Mouse (Mus musculus): ENCODE results near the gene Ctsh. TPM values are rescaled to one million over a fixed set of nuclear protein-coding genes. Genes with fewer than 3 reads are reported as not detected.
"Not testable (repeated sequence)": the region's sequence is repeated elsewhere in the genome, so short reads cannot be mapped to it uniquely, and the experiment has no call there.

The Ctsh gene
- polyA plus RNA-seq, 1 experiment from 2014 or later = 152 TPM

DNA sequence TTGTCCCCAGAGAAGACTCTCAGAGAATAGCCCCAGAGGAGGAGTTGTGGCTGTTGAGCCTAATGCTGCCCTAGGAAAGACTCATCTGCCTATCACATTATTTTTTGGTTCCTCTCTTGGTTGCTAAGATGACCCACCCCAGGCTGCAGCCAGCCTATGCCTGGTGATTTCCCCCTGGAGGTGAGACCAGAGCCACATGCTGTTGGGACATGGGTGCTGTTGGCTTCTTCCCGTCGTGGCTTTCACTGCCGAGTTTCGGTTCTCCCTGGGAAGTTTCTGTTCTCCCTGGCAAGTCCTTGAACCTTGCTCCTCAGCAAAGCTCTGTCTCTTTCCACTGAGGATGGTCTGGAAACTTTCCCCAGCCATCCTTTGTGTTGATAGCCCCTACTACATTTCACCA lies 20.0 kb upstream of the Ctsh start:
- H3K9ac ChIP-seq (replicated peaks; ENCODE audit: low read length) = no peak overlapping the region
- H3K4me1 ChIP-seq (ENCODE audit: insufficient read depth, low read length) = no peaks in the 10 kb centered on the region
- no peaks in the 10 kb centered on the region for H3K27me3 ChIP-seq (ENCODE audit: insufficient read depth, low read length)
- ATAC-seq (ENCODE audit: low FRiP score, low TSS enrichment) = no peak
- H3K27ac ChIP-seq (ENCODE audit: low read length) = no peak overlapping the region
- WGBS = 90% methylated on average over 4 of the region's 4 CpGs
- no peak overlapping the region for H3K4me2 ChIP-seq (replicated peaks; ENCODE audit: low read depth, low read length)
- no peak overlapping the region for H3K4me3 ChIP-seq (ENCODE audit: low read length)
- no peaks in the 10 kb centered on the region for H3K36me3 ChIP-seq (ENCODE audit: insufficient read depth, low read length)
- no peaks in the 10 kb centered on the region for H3K9me3 ChIP-seq (ENCODE audit: low read length)

DNA sequence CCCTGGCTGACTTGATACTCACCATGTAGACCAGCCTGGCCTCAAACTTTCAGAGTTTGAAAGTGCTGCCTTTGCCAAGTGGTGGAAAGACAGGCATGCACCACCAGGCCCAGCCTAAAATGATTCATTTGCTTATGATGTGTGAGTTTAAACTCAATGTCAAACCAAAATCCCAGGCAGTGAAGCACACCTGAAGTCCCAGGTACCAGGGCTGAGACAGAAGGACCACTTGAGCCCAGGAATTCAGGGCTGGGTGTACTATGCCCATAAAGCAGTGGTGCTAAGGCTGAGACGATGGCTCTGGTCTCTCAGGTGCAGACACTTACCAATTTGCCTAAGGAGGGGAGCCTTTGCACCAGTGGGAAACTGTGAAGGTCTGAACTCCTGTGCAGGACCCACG lies 18.8 kb upstream of the Ctsh start:
- Histone ChIP-seq H3K36me3 (ENCODE audit: insufficient read depth, low read length) (no peaks in the 10 kb centered on the region), H3K9ac (replicated peaks; ENCODE audit: low read length) (no peak overlapping the region), H3K9me3 (ENCODE audit: low read length) (no peaks in the 10 kb centered on the region), H3K27ac (ENCODE audit: low read length) (no peak overlapping the region), H3K4me2 (replicated peaks; ENCODE audit: low read depth, low read length) (no peak overlapping the region), H3K27me3 (ENCODE audit: insufficient read depth, low read length) (no peaks in the 10 kb centered on the region), H3K4me1 (ENCODE audit: insufficient read depth, low read length) (no peaks in the 10 kb centered on the region), H3K4me3 (ENCODE audit: low read length) (no peak overlapping the region)
- 81% methylated on average over 2 of the region's 2 CpGs for WGBS
- ATAC-seq (ENCODE audit: low FRiP score, low TSS enrichment) = no peak

DNA sequence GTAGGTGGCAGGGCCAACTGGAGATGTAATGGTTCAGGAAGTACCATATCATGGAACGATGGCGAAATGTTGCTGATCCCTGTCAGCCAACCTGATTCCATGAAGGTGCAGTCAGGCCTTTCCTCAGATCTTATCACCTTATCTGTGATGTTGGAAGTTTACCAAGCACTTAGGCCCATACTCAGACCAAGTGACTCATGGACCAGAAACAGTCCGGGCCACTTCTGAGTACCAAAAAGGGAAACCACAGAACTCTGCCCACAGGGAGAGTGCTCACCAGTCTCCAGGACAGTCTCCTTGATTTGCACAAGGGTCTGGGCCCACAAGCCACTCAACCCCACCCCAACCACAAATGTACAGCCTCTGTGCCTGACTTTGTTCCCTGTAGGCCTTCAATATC lies 18.2 kb upstream of the Ctsh start:
- Histone ChIP-seq H3K9ac (replicated peaks; ENCODE audit: low read length) (no peak overlapping the region), H3K27ac (ENCODE audit: low read length) (no peak overlapping the region), H3K4me2 (replicated peaks; ENCODE audit: low read depth, low read length) (no peak overlapping the region), H3K36me3 (ENCODE audit: insufficient read depth, low read length) (no peaks in the 10 kb centered on the region), H3K9me3 (ENCODE audit: low read length) (no peaks in the 10 kb centered on the region), H3K4me1 (ENCODE audit: insufficient read depth, low read length) (no peaks in the 10 kb centered on the region), H3K4me3 (ENCODE audit: low read length) (no peak overlapping the region), H3K27me3 (ENCODE audit: insufficient read depth, low read length) (no peaks in the 10 kb centered on the region)
- no peak for ATAC-seq (ENCODE audit: low FRiP score, low TSS enrichment)
- 76% methylated on average over 3 of the region's 3 CpGs for WGBS

DNA sequence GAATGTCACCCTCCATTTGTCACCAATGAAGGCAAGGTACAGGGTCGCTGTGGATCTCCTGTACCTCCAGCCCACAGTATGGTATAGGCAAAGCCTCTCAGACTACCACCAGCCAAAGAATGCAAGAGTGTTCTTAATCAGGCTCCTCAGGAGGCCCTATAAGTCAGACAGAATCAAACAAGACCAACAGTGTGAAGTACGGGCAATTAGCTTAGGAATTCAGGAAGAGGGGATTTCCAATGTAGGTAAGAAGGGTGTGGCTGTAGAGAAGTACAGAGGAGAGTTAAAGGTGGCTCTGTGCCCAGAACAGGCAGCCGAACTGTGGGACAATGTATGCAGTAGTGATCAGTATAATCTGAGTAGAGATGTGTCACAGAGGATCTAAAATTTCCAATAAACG lies 17.6 kb upstream of the Ctsh start:
- Histone ChIP-seq H3K4me1 (ENCODE audit: insufficient read depth, low read length) (no peaks in the 10 kb centered on the region), H3K4me2 (replicated peaks; ENCODE audit: low read depth, low read length) (no peak overlapping the region), H3K36me3 (ENCODE audit: insufficient read depth, low read length) (no peaks in the 10 kb centered on the region), H3K4me3 (ENCODE audit: low read length) (no peak overlapping the region), H3K9ac (replicated peaks; ENCODE audit: low read length) (no peak overlapping the region), H3K9me3 (ENCODE audit: low read length) (no peaks in the 10 kb centered on the region), H3K27ac (ENCODE audit: low read length) (no peak overlapping the region), H3K27me3 (ENCODE audit: insufficient read depth, low read length) (no peaks in the 10 kb centered on the region)
- WGBS = 65% methylated on average over 4 of the region's 4 CpGs
- ATAC-seq (ENCODE audit: low FRiP score, low TSS enrichment) = no peak

DNA sequence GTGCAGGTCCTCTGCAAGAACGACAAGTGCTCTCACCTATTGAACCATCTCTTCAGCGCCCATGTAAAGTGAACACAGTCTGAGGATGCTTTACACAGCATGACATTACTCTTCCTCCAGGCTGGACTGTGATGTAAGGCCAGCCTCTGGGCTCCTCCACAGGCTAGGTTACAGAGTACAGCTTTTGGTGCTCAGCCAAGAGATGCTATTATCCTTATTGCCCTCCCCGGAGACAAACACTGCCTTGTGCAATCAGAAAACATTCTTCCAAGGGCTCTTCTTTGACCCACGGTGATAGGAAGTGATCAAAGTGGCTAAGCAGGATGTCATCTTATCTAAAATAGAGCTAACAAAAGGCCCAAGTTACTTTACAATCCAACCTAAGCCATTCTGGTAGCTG lies 15.4 kb upstream of the Ctsh start:
- Histone ChIP-seq H3K4me3 (ENCODE audit: low read length) (no peak overlapping the region), H3K9me3 (ENCODE audit: low read length) (no peaks in the 10 kb centered on the region), H3K27ac (ENCODE audit: low read length) (no peak overlapping the region), H3K4me2 (replicated peaks; ENCODE audit: low read depth, low read length) (no peak overlapping the region), H3K9ac (replicated peaks; ENCODE audit: low read length) (no peak overlapping the region), H3K27me3 (ENCODE audit: insufficient read depth, low read length) (no peaks in the 10 kb centered on the region), H3K4me1 (ENCODE audit: insufficient read depth, low read length) (no peaks in the 10 kb centered on the region), H3K36me3 (ENCODE audit: insufficient read depth, low read length) (no peaks in the 10 kb centered on the region)
- no peak for ATAC-seq (ENCODE audit: low FRiP score, low TSS enrichment)
- 80% methylated on average over 4 of the region's 4 CpGs for WGBS

DNA sequence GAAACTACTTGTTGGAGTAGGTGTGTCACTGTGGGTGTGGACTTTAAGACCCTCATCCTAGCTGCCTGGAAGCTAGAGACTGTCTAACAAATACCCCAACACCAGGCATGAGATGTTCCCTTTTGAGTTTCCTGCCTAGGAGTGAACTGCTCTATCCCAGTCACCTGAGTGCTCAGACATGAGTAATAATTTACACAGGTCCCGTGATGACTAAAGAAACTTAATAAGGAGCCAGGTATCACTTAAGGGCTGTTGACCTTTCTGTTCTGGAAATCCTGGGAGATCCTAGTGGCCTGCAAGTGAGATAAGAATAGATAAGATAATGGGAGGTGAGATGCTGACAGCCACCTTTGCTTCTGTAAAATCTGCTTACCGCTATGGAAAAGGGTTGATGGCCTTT lies 13.0 kb upstream of the Ctsh start:
- H3K9ac ChIP-seq (replicated peaks; ENCODE audit: low read length) = no peak overlapping the region
- no peak overlapping the region for H3K4me2 ChIP-seq (replicated peaks; ENCODE audit: low read depth, low read length)
- peaks cover 4% of the 10 kb centered on the region for H3K9me3 ChIP-seq (ENCODE audit: low read length)
- H3K27ac ChIP-seq (ENCODE audit: low read length) = no peak overlapping the region
- no peaks in the 10 kb centered on the region for H3K36me3 ChIP-seq (ENCODE audit: insufficient read depth, low read length)
- H3K27me3 ChIP-seq (ENCODE audit: insufficient read depth, low read length) = no peaks in the 10 kb centered on the region
- H3K4me3 ChIP-seq (ENCODE audit: low read length) = no peak overlapping the region
- 77% methylated on average over 2 of the region's 2 CpGs for WGBS
- no peak for ATAC-seq (ENCODE audit: low FRiP score, low TSS enrichment)
- no peaks in the 10 kb centered on the region for H3K4me1 ChIP-seq (ENCODE audit: insufficient read depth, low read length)

DNA sequence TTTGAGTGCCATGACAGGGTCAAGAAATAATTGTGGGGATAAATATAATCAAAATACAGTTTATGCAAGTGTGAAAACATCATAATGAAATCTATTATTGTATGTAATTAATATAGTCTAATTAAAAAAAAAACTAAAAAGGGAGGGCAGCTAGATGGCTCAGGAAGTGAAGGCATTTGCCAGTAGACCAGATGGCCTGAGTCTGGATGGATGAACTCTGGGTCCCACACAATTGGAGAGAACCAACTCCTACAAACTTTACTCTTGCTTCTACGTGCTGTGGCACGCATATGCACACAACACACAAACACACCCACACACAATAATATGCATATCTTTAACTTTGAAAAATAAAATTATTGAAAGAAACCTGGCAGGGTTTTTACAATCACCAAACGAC lies 12.4 kb upstream of the Ctsh start:
- no peak for ATAC-seq (ENCODE audit: low FRiP score, low TSS enrichment)
- H3K27me3 ChIP-seq (ENCODE audit: insufficient read depth, low read length) = no peaks in the 10 kb centered on the region
- H3K9ac ChIP-seq (replicated peaks; ENCODE audit: low read length) = no peak overlapping the region
- H3K4me1 ChIP-seq (ENCODE audit: insufficient read depth, low read length) = no peaks in the 10 kb centered on the region
- H3K4me3 ChIP-seq (ENCODE audit: low read length) = no peak overlapping the region
- no peaks in the 10 kb centered on the region for H3K36me3 ChIP-seq (ENCODE audit: insufficient read depth, low read length)
- 92% methylated on average over 3 of the region's 3 CpGs for WGBS
- H3K27ac ChIP-seq (ENCODE audit: low read length) = no peak overlapping the region
- no peak overlapping the region for H3K4me2 ChIP-seq (replicated peaks; ENCODE audit: low read depth, low read length)
- H3K9me3 ChIP-seq (ENCODE audit: low read length) = peaks cover 10% of the 10 kb centered on the region

DNA sequence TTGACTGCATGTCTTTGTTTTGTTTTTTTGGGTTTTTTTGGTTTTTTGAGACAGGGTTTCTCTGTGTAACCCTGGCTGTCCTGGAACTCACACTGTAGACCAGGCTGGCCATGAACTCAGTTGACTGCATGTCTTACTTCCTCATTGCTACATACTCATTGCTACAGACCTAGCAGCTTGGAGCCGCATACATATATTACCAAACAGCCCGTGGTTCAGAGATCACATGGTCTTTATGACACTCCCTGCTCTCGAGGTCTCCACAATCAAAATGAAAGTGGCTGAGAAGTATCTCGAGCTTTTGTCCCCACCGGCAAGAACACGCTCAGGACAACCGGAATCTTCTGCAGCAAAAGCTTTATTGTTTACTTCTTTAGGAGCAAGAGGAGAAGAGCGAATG lies 11.0 kb upstream of the Ctsh start:
- not testable (repeated sequence) for ATAC-seq (ENCODE audit: low FRiP score, low TSS enrichment); H3K4me2 ChIP-seq (replicated peaks; ENCODE audit: low read depth, low read length)

DNA sequence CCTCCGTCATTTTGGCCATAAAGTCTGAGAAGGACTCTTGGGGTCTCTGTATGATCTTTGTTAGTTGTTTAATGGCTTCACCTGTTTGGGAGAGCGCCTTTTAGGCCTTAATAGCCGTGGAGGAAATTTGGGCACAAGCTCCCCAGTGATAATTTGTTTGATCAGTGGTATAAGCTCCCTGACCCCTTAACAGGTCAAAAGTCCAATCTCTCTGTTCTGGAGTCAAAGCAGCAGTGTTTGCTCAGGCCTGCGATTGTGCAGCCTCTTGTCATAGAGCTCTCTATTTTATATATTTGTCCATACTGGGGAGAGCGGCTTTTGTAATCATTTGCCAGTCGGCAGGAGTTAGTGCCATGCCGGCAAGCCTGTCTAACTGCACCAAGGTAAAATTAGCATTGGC lies 8.8 kb upstream of the Ctsh start:
- H3K27ac ChIP-seq (ENCODE audit: low read length) = no peak overlapping the region
- H3K4me2 ChIP-seq (replicated peaks; ENCODE audit: low read depth, low read length) = no peak overlapping the region
- no peak overlapping the region for H3K9ac ChIP-seq (replicated peaks; ENCODE audit: low read length)
- no peaks in the 10 kb centered on the region; the same call in 1 of the 2 replicates for H3K4me1 ChIP-seq (ENCODE audit: insufficient read depth, low read length)
- no peak for ATAC-seq (ENCODE audit: low FRiP score, low TSS enrichment)
- no peaks in the 10 kb centered on the region for H3K36me3 ChIP-seq (ENCODE audit: insufficient read depth, low read length)
- H3K9me3 ChIP-seq (ENCODE audit: low read length) = peaks cover 10% of the 10 kb centered on the region
- no peak overlapping the region for H3K4me3 ChIP-seq (ENCODE audit: low read length)
- WGBS = 93% methylated on average over 7 of the region's 7 CpGs
- H3K27me3 ChIP-seq (ENCODE audit: insufficient read depth, low read length) = no peaks in the 10 kb centered on the region

More for the DNA sequence above, 11.0 kb upstream of the Ctsh start:
- 92% methylated on average over 8 of the region's 8 CpGs for WGBS
- H3K27ac ChIP-seq (ENCODE audit: low read length); H3K27me3 ChIP-seq (ENCODE audit: insufficient read depth, low read length); H3K9ac ChIP-seq (replicated peaks; ENCODE audit: low read length); H3K4me3 ChIP-seq (ENCODE audit: low read length); H3K36me3 ChIP-seq (ENCODE audit: insufficient read depth, low read length); H3K9me3 ChIP-seq (ENCODE audit: low read length); H3K4me1 ChIP-seq (ENCODE audit: insufficient read depth, low read length): not testable (repeated sequence)

DNA sequence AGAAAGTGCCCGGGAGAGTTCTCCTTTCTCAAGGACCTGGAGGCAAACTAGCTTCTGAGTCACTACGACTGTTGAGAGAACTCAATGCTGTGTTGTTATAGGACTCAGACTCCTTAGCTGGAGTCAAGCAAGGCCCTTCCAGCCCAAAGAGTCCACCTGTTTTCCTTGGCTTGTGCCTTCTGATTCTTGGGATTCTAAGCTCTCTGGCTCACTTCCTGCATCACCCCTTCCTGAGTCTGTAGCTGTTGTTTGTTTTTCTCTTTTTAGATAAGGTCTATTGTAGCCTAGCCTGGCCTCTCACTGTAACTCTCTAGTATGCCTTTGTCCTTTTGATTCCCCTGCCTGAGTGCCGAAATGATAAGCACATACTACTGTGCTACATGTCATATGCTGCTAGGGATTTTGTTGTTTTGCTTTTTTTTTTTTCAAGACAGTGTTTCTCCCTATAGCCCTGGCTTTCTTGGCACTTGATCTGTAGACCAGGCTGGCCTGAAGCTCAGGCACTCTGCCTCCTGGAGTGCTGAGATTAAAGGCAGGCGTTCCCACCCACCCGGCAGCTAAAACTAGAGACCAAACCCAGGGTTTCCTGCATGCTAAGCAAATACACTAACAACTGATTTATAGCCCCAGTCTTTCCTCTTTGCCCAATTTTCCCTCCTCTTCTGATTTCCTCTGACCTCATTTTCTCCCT lies 5.9 kb upstream of the Ctsh start:
- Histone ChIP-seq H3K36me3 (ENCODE audit: insufficient read depth, low read length) (no peaks in the 10 kb centered on the region), H3K4me1 (ENCODE audit: insufficient read depth, low read length) (no peaks in the 10 kb centered on the region; the same call in 1 of the 2 replicates), H3K9me3 (ENCODE audit: low read length) (peaks cover 10% of the 10 kb centered on the region), H3K4me2 (replicated peaks; ENCODE audit: low read depth, low read length) (no peak overlapping the region), H3K27ac (ENCODE audit: low read length) (peak overlapping the region; percentile 49; the same call in 1 of the 2 replicates), H3K9ac (replicated peaks; ENCODE audit: low read length) (no peak overlapping the region), H3K4me3 (ENCODE audit: low read length) (no peak overlapping the region), H3K27me3 (ENCODE audit: insufficient read depth, low read length) (no peaks in the 10 kb centered on the region)
- peak; percentile 57; the same call in 1 of the 2 replicates for ATAC-seq (ENCODE audit: low FRiP score, low TSS enrichment)
- 49% methylated on average over 5 of the region's 5 CpGs for WGBS
